Comparison of ENCODE assay signal across 19 mouse cellular contexts in genomic region chr4:128358751-128359150, GRCm38 (mm10).
DNase-seq lines count a peak whose midpoint lies in the region; ATAC-seq and TF ChIP-seq lines count a peak whose summit lies in the region.
"Had no signal": no experiment of that assay in that cellular context is flagged by ENCODE, and none has a peak within 500 bp of the region (broad histone marks: within the 10 kb centered on the region; RNA-seq: fewer than 3 reads in every experiment).

No protein-coding gene starts in this region.

- no peaks in the 10 kb centered on the region for H3K4me1 ChIP-seq in forebrain, embryonic 12.5 days
- H3K4me1 ChIP-seq: forebrain, embryonic 15.5 days; megakaryocyte, embryonic 14.5 days; stomach, embryonic 15.5 days had no signal

- WGBS in forebrain, embryonic 12.5 days, result 93% methylated on average over 11 of the region's 11 CpGs

- no peak overlapping the region for H3K4me2 ChIP-seq in forebrain, embryonic 12.5 days
- H3K4me2 ChIP-seq: forebrain, embryonic 15.5 days; heart, embryonic 11.5 days; stomach, embryonic 15.5 days had no signal

- no peaks in the 10 kb centered on the region for H3K9me3 ChIP-seq in forebrain, embryonic 12.5 days
- H3K9me3 ChIP-seq: forebrain, embryonic 15.5 days; megakaryocyte, embryonic 14.5 days; stomach, embryonic 15.5 days had no signal

- H3K4me3 ChIP-seq in layer of hippocampus, adult 2 months, result no peak overlapping the region
- no peak overlapping the region for H3K4me3 ChIP-seq in forebrain, embryonic 12.5 days (replicated peaks)
- H3K4me3 ChIP-seq: erythroblast, embryonic 14.5 days; forebrain, embryonic 15.5 days; megakaryocyte, embryonic 14.5 days; stomach, embryonic 15.5 days had no signal

- no peaks in the 10 kb centered on the region for H3K27me3 ChIP-seq in forebrain, embryonic 12.5 days
- H3K27me3 ChIP-seq: forebrain, embryonic 15.5 days; megakaryocyte, embryonic 14.5 days; stomach, embryonic 15.5 days had no signal

- H3K27ac ChIP-seq in layer of hippocampus, adult 2 months, result no peak overlapping the region; the same call in 1 of the 2 replicates
- H3K27ac ChIP-seq in forebrain, embryonic 12.5 days, result no peak overlapping the region
- H3K27ac ChIP-seq: forebrain, embryonic 15.5 days; stomach, embryonic 15.5 days had no signal

- H3K9ac ChIP-seq in forebrain, embryonic 12.5 days, result no peak overlapping the region
- H3K9ac ChIP-seq: forebrain, embryonic 15.5 days; liver, postnatal 0 days; stomach, embryonic 15.5 days had no signal

- DNase-seq in layer of hippocampus, adult 2 months (ENCODE audit: low spot score in 2 of 2), result peak; percentile 35 to 60
- DNase-seq in layer of hippocampus, postnatal 10 days (ENCODE audit: low spot score in 2 of 2), result no peak
- DNase-seq in frontal cortex, adult 2 months (ENCODE audit: extremely low spot score in 1 of 2, low spot score in 1 of 2), result peak; percentile 65 to 85
- DNase-seq in left cerebral cortex, postnatal 14 days (ENCODE audit: low spot score in 2 of 2), result peak; percentile 64 to 80
- DNase-seq in right cerebral cortex, postnatal 36 days (ENCODE audit: low spot score in 2 of 2), result peak; percentile 44 to 62
- DNase-seq in testis, postnatal 10 days (ENCODE audit: low spot score), result no peak
- DNase-seq: B cell, adult 2 months; cerebellum, adult 2 months; heart, postnatal 10 days; kidney, adult 18-20 months; kidney, postnatal 10 days; liver, postnatal 0 days had no signal

- H3K36me3 ChIP-seq in forebrain, embryonic 12.5 days (replicated peaks), result no peaks in the 10 kb centered on the region
- H3K36me3 ChIP-seq: forebrain, embryonic 15.5 days; stomach, embryonic 15.5 days had no signal

- ATAC-seq in forebrain, embryonic 12.5 days (ENCODE audit: low FRiP score), result no peak
- ATAC-seq: forebrain, embryonic 15.5 days; liver, postnatal 0 days; midbrain, embryonic 16.5 days had no signal

- intact Hi-C loops in left cerebral cortex, postnatal 14 days (cut with DNase I), result no loop called here

- TF ChIP-seq CTCF in layer of hippocampus, adult 2 months (conservative IDR thresholded peaks at IDR 0.05), result no peak

Comparison
In these comparisons a context has a peak if more than half of its experiments do, and no peak if none do; other contexts are left out.
1. DNase-seq: peak in layer of hippocampus, adult 2 months (2 of 2), frontal cortex, adult 2 months (2 of 2), left cerebral cortex, postnatal 14 days (2 of 2) and right cerebral cortex, postnatal 36 days (2 of 2); none in layer of hippocampus, postnatal 10 days (0 of 2) and testis, postnatal 10 days (single experiment).